Mouse (Mus musculus) heart, embryonic 13.5 days (tissue): ENCODE data around the gene P2rx5. TPM values are rescaled to one million over a fixed set of nuclear protein-coding genes. Genes with fewer than 3 reads are reported as not detected.

Experiments used
- ATAC-seq: fragments of 200-750 bp; cut with Nextera tagmentation; 2 replicates; pipeline ENCODE4 v1.8.0; 2017; ENCODE audit warnings: moderate TSS enrichment; ENCODE audit not compliant: insufficient number of reproducible peaks, low FRiP score, low TSS enrichment; ENCODE audit errors: extremely low read depth
- H3K27ac ChIP-seq: fragments of 300-500 bp; sonication (generic); replicated peaks from 2 replicates; pipeline ENCODE4 v1.5.1; 2015; ENCODE audit warnings: moderate library complexity, mild to moderate bottlenecking, inconsistent platforms
- H3K27me3 ChIP-seq: fragments of 300-500 bp; sonication (generic); replicated peaks from 2 replicates; pipeline ENCODE4 v1.6.1; 2015; ENCODE audit warnings: mild to moderate bottlenecking, inconsistent platforms
- H3K36me3 ChIP-seq: fragments of 300-500 bp; sonication (generic); 2 replicates; pipeline ENCODE4 v1.6.1; 2015; ENCODE audit warnings: mild to moderate bottlenecking, inconsistent platforms
- H3K4me1 ChIP-seq: fragments of 300-500 bp; sonication (generic); 2 replicates; pipeline ENCODE4 v1.6.1; 2015; ENCODE audit warnings: inconsistent platforms
- H3K4me2 ChIP-seq: fragments of 300-500 bp; sonication (generic); 2 replicates; pipeline ENCODE4 v1.6.1; 2015; ENCODE audit warnings: inconsistent platforms, mild to moderate bottlenecking, moderate library complexity
- H3K4me3 ChIP-seq: fragments of 300-500 bp; sonication (generic); 2 replicates; pipeline ENCODE4 v1.5.1; 2015; ENCODE audit warnings: moderate library complexity, mild to moderate bottlenecking, inconsistent platforms
- H3K9ac ChIP-seq: fragments of 300-500 bp; sonication (generic); 2 replicates; pipeline ENCODE4 v1.6.1; 2015; ENCODE audit warnings: inconsistent platforms, mild to moderate bottlenecking, moderate library complexity
- H3K9me3 ChIP-seq: fragments of 300-500 bp; sonication (generic); 2 replicates; pipeline ENCODE4 v1.6.1; 2016; ENCODE audit warnings: inconsistent platforms
- WGBS: fragments of 180-500 bp; shearing (Covaris S2); methylation state at CpG from one replicate; pipeline ENCODE4 v1.1.7; 2015; ENCODE audit warnings: mixed read lengths; 5-methylcytosine and 5-hydroxymethylcytosine counted together
- polyA plus RNA-seq: library from polyadenylated mRNA; unstranded; fragments of >200 nt; fragmentation: Nextera tagmentation; extraction: Ambion mirVana; gene quantifications from 2 replicates; pipeline ENCODE4 v1.2.1, GENCODE M21; 2015

The P2rx5 gene
- polyA plus RNA-seq, 1 experiment from 2014 or later = 1.1 TPM

DNA sequence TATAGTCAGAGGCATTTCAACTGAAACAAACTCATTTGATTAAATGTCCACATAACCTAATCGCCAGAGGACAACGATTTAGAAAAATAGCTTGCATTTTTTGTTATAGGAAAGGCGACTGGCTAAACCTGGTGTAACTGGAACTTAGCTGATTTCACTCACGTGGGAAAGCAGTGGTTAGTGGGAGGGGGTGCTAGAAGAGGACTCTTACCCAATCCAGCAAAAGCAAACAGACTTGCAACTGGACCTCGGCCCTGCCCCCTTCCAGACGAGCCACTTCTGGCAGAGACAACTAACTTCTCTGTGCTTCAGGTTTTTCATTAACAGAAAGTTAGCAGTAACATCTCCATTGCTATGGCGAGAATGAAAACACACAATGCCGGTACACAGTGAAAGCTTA is 15.4 kb downstream of the P2rx5 start:
- no peak for ATAC-seq
- Histone ChIP-seq H3K9ac (peak overlapping the region; percentile 97), H3K4me3 (peak overlapping the region; percentile 99), H3K27ac (0 out of 2 replicates have a peak overlapping the region, but pooled peaks have one; percentile 87), H3K36me3 (peaks cover 50% of the 10 kb centered on the region), H3K9me3 (no peaks in the 10 kb centered on the region), H3K27me3 (no peaks in the 10 kb centered on the region), H3K4me2 (peak overlapping the region; percentile 90), H3K4me1 (peaks cover 54% of the 10 kb centered on the region)
- 39% methylated on average over 8 of the region's 8 CpGs for WGBS

DNA sequence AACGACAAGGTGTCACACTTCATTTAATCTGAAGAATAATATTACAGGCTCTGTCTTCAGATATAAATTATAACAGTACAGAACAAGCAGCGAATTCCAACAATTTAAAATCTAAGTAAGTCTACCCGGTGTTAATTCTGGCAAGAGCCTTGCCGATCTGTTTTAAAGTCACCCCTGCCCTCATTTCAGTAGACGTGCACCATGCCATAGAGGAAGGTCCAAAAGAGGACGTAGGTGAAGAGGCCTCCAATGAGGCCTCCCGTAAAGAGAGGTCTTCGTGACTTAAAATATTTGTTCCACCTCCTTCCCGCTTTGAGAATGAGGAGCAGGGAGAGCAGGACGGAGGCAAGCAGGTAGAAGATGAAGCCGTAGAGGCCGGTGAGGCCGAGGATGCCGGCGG is 16.0 kb downstream of the P2rx5 start:
- peak overlapping the region; percentile 87 for H3K27ac ChIP-seq
- H3K9ac ChIP-seq = peak overlapping the region; percentile 97
- H3K4me3 ChIP-seq = peak overlapping the region; percentile 99
- WGBS = under 1% methylated on average over 15 of the region's 15 CpGs
- no peak for ATAC-seq
- peak overlapping the region; percentile 90 for H3K4me2 ChIP-seq
- no peaks in the 10 kb centered on the region for H3K27me3 ChIP-seq
- peaks cover 54% of the 10 kb centered on the region for H3K4me1 ChIP-seq
- no peaks in the 10 kb centered on the region for H3K9me3 ChIP-seq
- peaks cover 47% of the 10 kb centered on the region for H3K36me3 ChIP-seq

DNA sequence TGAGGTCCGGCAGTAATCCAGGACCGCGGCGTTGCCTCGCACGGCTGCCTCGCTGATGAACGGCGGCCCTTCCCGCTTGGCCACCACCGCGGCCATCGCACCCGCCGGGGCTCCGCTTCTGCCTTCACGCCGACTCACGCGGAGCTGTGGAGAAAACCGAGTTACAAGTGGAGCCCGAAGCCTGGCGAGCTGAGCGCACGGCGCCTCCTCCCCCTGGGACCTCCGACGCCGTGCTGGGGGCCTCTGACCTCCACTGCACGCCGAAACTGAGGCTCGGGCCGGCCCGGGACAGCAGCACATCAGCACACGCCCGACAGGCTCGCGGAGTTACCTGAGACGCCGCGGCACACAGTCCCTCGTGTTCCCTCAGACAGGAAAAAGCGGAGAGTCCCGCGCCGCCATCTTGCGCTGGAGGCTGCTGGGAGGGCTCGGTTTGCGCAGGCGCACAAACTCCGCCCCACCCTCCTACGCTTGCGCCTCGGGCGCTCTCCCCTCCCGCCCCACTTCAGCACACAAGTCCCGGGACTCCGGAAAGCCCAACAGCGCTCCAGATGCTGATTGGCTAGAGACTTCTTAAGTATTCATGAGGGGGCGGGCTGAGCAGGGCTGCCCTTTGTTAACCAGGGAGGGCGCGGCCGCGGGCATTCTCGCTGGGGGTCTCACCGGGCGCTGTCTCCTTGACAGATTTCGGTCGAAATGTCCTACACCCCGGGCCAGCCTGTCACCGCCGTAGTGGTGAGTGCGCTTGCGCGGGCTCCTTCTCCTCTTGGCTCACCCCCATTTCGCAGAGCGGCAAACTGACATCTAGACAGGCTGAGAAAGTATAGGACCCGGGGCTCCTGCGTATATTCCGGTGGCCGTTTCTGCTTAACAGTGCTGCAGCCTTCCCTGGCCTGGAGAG is 16.6 kb downstream of the P2rx5 start, which contains the start of the genes Emc6 and Tax1bp3:
Emc6 (minus strand) TSS at position 430 of the 901 bp plus-strand sequence.
Tax1bp3 (plus strand) TSS at position 476 of the 901 bp plus-strand sequence.
- H3K9me3 ChIP-seq = no peaks in the 10 kb centered on the region
- WGBS = under 1% methylated on average over 80 of the region's 81 CpGs
- H3K4me3 ChIP-seq = peak within 1 kb of the TSS; percentile 99
- H3K27me3 ChIP-seq = no peaks in the 10 kb centered on the region
- peaks cover 43% of the 10 kb centered on the region for H3K36me3 ChIP-seq
- H3K4me1 ChIP-seq = peaks cover 47% of the 10 kb centered on the region
- peak; percentile 97 for ATAC-seq
- H3K9ac ChIP-seq = peak within 1 kb of the TSS; percentile 97
- peak within 1 kb of the TSS; percentile 90 for H3K4me2 ChIP-seq
- peak within 1 kb of the TSS; percentile 99 for H3K27ac ChIP-seq

DNA sequence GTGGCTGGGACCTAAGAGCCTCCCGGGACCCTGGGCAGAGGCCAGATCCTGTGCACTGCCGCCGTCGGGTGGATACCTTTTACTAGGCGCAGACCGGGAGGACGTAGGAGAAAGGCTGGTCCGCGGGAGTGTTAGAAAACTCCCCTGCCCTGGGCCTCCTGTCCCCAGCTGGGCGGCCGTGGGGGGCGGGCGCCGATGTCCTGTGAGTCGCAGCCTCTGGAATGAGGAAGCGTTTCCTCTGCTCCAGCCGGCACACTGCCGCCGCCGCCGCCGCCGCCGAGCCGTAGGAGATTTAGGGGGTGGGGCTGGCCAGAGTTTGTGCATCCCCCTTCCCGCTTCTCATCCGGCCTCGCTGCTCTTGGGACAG is 17.3 kb downstream of the P2rx5 start:
- WGBS = 0% methylated on average over 28 of the region's 28 CpGs
- Histone ChIP-seq H3K9me3 (no peaks in the 10 kb centered on the region), H3K4me2 (peak overlapping the region; percentile 88), H3K9ac (peak overlapping the region; percentile 96), H3K27me3 (no peaks in the 10 kb centered on the region), H3K27ac (peak overlapping the region; percentile 99), H3K4me3 (peak overlapping the region; percentile 99), H3K36me3 (peaks cover 48% of the 10 kb centered on the region), H3K4me1 (peaks cover 41% of the 10 kb centered on the region)
- ATAC-seq = peak; percentile 75

DNA sequence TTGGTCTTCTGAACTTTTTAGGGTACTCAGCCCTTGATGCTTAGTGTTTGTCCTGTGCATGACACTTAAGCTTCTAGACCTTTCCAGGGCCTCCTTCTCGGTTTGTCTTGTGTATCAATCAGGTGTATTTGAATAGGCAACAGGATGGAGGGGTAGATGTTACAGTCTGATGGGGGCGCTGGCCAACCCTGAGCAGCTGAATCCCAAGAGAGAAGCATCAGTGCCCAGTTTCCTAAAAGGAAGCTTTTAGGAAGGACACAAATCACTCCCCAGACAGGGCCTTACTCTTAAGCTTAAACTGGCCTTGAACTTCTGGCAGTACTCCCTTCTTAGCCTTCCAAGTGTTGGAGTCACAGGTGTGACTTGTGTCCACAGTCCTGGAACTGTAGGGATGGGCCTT is 17.7 kb downstream of the P2rx5 start:
- Histone ChIP-seq H3K9me3 (no peaks in the 10 kb centered on the region), H3K4me2 (peak overlapping the region; percentile 88), H3K9ac (peak overlapping the region; percentile 96), H3K27me3 (no peaks in the 10 kb centered on the region), H3K27ac (peak overlapping the region; percentile 99), H3K36me3 (peaks cover 48% of the 10 kb centered on the region), H3K4me3 (peak overlapping the region; percentile 99), H3K4me1 (peaks cover 37% of the 10 kb centered on the region)
- ATAC-seq = no peak
- 4% methylated on average over 2 of the region's 2 CpGs for WGBS

DNA sequence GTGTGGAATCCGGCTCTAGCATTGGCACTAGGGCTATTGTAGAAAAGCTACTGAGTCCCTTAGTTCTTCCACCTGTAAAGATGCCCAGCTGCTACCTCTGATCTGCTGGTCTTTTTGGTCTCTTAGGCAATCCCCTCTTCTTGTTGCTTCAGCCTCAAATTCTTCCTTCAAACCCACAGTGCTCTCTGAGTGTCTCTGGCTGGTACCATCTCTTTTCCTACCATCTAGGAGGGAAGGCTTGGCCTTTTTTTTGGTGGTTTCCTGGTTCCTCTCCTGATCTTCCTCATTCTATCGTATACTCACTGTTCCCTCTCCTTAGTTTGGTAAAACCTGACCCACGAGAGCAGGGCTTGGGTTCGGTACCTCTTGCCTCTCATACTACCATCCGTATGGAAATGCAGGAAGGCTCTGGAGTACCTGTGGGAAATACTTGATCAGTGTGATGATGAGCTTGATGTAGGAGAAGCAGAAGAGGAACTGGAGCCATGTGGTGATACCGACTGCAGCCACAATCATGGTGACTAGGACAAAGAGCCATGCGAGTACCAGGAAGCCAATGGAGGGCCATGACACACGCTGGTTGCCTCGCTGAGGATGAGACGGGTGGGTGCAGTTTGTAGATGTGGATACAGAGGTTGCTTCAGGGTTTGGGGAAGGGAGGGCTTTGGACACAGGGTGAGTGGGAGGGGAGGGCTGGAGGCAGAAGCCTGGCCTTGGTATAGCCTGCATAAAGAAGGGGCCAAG is 25.8 kb downstream of the P2rx5 start:
- H3K27me3 ChIP-seq = no peaks in the 10 kb centered on the region
- H3K9me3 ChIP-seq = no peaks in the 10 kb centered on the region
- H3K4me1 ChIP-seq = no peaks in the 10 kb centered on the region
- H3K4me2 ChIP-seq = no peak overlapping the region
- no peak overlapping the region for H3K9ac ChIP-seq
- no peak overlapping the region for H3K4me3 ChIP-seq
- no peak for ATAC-seq
- 86% methylated on average over 10 of the region's 10 CpGs for WGBS
- H3K27ac ChIP-seq = no peak overlapping the region
- peaks cover 90% of the 10 kb centered on the region for H3K36me3 ChIP-seq

DNA sequence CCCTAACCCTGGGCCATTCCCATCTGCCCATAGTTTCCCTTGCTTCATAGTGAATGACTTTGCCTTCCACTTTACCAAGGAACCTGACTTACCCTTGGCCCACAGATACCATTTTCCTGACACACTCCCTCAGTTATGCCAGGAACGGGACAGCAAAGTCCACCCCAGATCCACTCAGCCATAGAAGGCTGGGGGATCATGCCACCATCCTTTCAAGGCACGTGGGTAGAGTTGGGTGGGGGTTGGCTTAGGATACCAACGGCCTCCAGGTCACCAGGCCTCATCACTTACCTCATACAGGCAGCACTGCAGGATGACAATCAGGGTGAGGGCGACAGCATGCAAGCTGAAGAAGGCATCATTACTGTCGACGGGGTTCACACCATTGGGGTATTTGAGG is 27.0 kb downstream of the P2rx5 start:
- H3K4me2 ChIP-seq = no peak overlapping the region
- H3K27me3 ChIP-seq = no peaks in the 10 kb centered on the region
- 88% methylated on average over 6 of the region's 6 CpGs for WGBS
- no peak overlapping the region for H3K4me3 ChIP-seq
- H3K9me3 ChIP-seq = no peaks in the 10 kb centered on the region
- H3K9ac ChIP-seq = no peak overlapping the region
- no peaks in the 10 kb centered on the region for H3K4me1 ChIP-seq
- H3K27ac ChIP-seq = no peak overlapping the region
- peaks cover 97% of the 10 kb centered on the region for H3K36me3 ChIP-seq
- ATAC-seq = no peak

DNA sequence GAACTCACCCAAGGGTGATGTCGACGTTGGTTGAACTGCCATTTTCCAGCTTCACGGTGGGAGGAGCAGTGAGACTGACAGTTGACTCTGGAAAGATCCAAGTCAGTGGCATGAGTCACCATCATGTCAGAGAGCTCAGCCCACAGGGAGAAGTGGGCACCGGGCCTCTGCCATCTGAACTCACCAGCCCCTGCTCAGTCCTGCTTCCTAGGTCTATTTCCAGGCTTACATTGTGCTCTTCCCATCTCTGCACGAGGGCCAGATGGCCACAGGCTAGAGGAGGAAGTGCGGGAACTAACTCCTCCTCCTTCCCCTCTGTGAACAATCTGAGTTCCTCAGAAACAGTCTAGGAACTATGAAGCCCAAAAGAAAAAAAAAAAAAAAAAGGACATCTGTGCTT is 32.8 kb downstream of the P2rx5 start:
- H3K9me3 ChIP-seq = no peaks in the 10 kb centered on the region
- H3K4me1 ChIP-seq = peaks cover 3% of the 10 kb centered on the region
- H3K36me3 ChIP-seq = peaks cover 61% of the 10 kb centered on the region
- WGBS = 73% methylated on average over 6 of the region's 6 CpGs
- no peak overlapping the region for H3K27ac ChIP-seq
- no peak overlapping the region for H3K9ac ChIP-seq
- H3K27me3 ChIP-seq = no peaks in the 10 kb centered on the region
- no peak overlapping the region for H3K4me3 ChIP-seq
- H3K4me2 ChIP-seq = no peak overlapping the region
- no peak for ATAC-seq

DNA sequence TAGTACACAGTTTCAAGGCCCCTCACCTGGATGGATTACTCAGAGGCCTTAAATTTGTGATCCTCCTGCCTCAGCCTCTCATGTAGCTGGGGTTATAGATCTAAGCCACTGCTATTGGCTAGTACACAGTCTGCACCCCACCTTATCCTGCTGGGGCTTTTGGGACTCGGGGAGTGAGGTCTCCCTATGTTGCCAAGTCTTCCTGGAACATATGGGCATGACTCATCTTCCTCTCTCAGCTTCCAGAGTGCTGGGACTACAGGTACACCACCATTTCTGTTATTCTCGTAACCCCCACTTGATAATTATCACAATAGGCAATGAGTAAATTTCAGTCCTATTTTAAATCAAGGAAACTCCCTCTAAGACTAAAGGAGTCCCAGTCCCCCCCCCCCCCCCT is 34.2 kb downstream of the P2rx5 start:
- Histone ChIP-seq H3K4me3 (no peak overlapping the region), H3K4me1 (peaks cover 8% of the 10 kb centered on the region), H3K4me2 (no peak overlapping the region), H3K9ac (no peak overlapping the region), H3K27me3 (no peaks in the 10 kb centered on the region), H3K9me3 (no peaks in the 10 kb centered on the region), H3K27ac (no peak overlapping the region), H3K36me3 (peaks cover 47% of the 10 kb centered on the region)
- 63% methylated on average over 2 of the region's 2 CpGs for WGBS
- no peak for ATAC-seq

DNA sequence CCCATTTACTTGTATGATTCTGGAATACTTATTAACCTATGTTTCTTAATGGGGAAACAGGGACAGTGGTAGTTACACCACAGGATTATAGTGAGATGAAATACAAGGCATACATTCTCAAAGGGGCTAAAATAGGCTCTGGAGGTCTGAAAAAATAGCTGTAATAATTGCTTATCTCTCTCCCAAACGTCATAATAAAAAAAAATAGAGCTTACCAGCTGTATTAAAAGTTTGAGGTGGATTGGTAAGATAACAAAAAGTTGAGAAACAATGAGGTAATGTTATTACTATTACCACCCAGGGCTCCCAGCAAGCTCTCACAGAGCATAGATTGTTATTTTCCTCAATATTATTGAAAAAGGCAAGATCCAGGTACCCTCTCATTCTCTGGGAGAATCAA is 38.0 kb downstream of the P2rx5 start:
- peaks cover 10% of the 10 kb centered on the region for H3K36me3 ChIP-seq
- no peaks in the 10 kb centered on the region for H3K27me3 ChIP-seq
- no peaks in the 10 kb centered on the region for H3K9me3 ChIP-seq
- ATAC-seq = no peak
- H3K4me3 ChIP-seq = peak overlapping the region; percentile 85
- peak overlapping the region; percentile 92 for H3K9ac ChIP-seq
- 3% methylated on average over 1 of the region's 1 CpGs for WGBS
- peak overlapping the region; percentile 98 for H3K4me2 ChIP-seq
- peaks cover 16% of the 10 kb centered on the region for H3K4me1 ChIP-seq
- 0 out of 2 replicates have a peak overlapping the region, but pooled peaks have one; percentile 68 for H3K27ac ChIP-seq

DNA sequence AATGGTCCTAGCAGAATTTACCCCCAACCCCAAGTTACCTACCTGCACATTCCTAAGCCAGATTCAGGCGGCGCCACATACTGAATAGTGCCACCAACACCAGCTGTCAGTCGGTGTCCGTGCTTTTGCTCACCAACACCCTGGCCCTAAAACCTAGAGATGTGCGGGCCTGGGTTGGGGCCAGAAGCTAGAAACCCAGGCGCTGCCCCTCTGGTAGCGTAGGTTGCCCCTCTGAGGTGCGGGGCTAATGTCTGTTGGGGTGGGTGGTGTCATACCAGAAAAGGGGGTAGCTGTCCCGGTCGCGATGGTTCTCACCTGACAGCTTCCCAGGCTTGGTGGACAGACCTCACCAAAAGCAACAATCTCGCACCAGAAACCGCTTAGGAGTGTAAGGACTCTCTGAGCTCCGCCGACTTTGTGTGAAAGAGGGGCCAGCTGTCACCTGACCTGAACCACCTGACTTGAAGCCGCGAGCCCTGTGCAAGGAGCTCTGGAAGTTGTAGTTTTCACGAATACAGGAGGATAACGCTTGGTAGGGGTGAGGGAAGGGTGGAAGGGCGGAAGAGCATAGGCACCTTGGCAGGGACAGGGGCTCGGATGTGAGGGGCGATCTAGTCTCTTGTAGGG is 38.5 kb downstream of the P2rx5 start, which contains the start of gene Ctns:
Ctns (minus strand) TSS at position 440 of the 627 bp plus-strand sequence.
- no peaks in the 10 kb centered on the region for H3K27me3 ChIP-seq
- peaks cover 16% of the 10 kb centered on the region for H3K4me1 ChIP-seq
- ATAC-seq = peak; percentile 91
- H3K4me2 ChIP-seq = peak within 1 kb of the TSS; percentile 98
- no peaks in the 10 kb centered on the region for H3K9me3 ChIP-seq
- peak within 1 kb of the TSS; percentile 92 for H3K9ac ChIP-seq
- 2% methylated on average over 22 of the region's 22 CpGs for WGBS
- peak within 1 kb of the TSS; percentile 68 for H3K27ac ChIP-seq
- peaks cover 10% of the 10 kb centered on the region for H3K36me3 ChIP-seq
- peak within 1 kb of the TSS; percentile 85 for H3K4me3 ChIP-seq
